ENCODE assay signal across 26 mouse cellular contexts in genomic region chr17:23665511-23665910, GRCm38 (mm10). TPM values are rescaled to one million over a fixed set of nuclear protein-coding genes. Genes with fewer than 3 reads are reported as not detected.
DNase-seq lines count a peak whose midpoint lies in the region; ATAC-seq lines count a peak whose summit lies in the region.
"Had no signal": no experiment of that assay in that cellular context is flagged by ENCODE, and none has a peak within 500 bp of the region (broad histone marks: within the 10 kb centered on the region; RNA-seq: fewer than 3 reads in every experiment).

No protein-coding gene starts in this region.

- H3K4me2 ChIP-seq in heart, embryonic 12.5 days: no peak overlapping the region
- no peak overlapping the region for H3K4me2 ChIP-seq in liver, embryonic 11.5 days
- no peak overlapping the region for H3K4me2 ChIP-seq in liver, embryonic 12.5 days
- H3K4me2 ChIP-seq: liver, embryonic 13.5 days; lung, embryonic 15.5 days had no signal

- 0 out of 2 replicates have a peak, but pooled peaks have one; percentile 18 for ATAC-seq in heart, embryonic 12.5 days (ENCODE audit: insufficient number of reproducible peaks, low FRiP score)
- ATAC-seq in liver, embryonic 11.5 days (replicated peaks; ENCODE audit: low FRiP score): 0 out of 2 replicates have a peak, but pooled peaks have one; percentile 6
- ATAC-seq in liver, embryonic 12.5 days: no peak
- ATAC-seq: activated CD4-positive, CD25-positive, alpha-beta regulatory T cell, adult 4 months; forebrain, postnatal 0 days had no signal

- H3K4me3 ChIP-seq in heart, embryonic 12.5 days: no peak overlapping the region
- H3K4me3 ChIP-seq in liver, embryonic 11.5 days (ENCODE audit: low read depth, low read length): no peak overlapping the region
- no peak overlapping the region for H3K4me3 ChIP-seq in liver, embryonic 12.5 days
- no peak overlapping the region for H3K4me3 ChIP-seq in limb, embryonic 10.5 days
- H3K4me3 ChIP-seq: heart, embryonic 10.5 days; liver, embryonic 13.5 days; lung, embryonic 15.5 days; megakaryocyte, embryonic 14.5 days had no signal

- H3K27ac ChIP-seq in heart, embryonic 12.5 days (ENCODE audit: poor library complexity, severe bottlenecking): no peak overlapping the region
- H3K27ac ChIP-seq in liver, embryonic 11.5 days (ENCODE audit: low read depth, low read length): no peak overlapping the region
- no peak overlapping the region for H3K27ac ChIP-seq in liver, embryonic 12.5 days
- H3K27ac ChIP-seq in limb, embryonic 10.5 days: peak overlapping the region; percentile 32; the same call in 1 of the 2 replicates
- H3K27ac ChIP-seq: heart, embryonic 10.5 days; liver, embryonic 13.5 days; lung, embryonic 15.5 days had no signal

- no peak for DNase-seq in heart, adult 18-20 months
- no peak for DNase-seq in liver, embryonic 11.5 days (ENCODE audit: low spot score)
- DNase-seq in limb, embryonic 10.5 days (ENCODE audit: low spot score): no peak
- peak; percentile 5 for DNase-seq in testis, postnatal 14 days (ENCODE audit: low spot score)
- DNase-seq in layer of hippocampus, postnatal 10 days (ENCODE audit: low spot score in 2 of 2): no peak
- DNase-seq: adrenal gland, adult 8-10 months; cerebellum, adult 11-12 months; cerebellum, postnatal 25 days; forebrain, postnatal 0 days; gastrocnemius, postnatal 36 days; heart, postnatal 36 days; kidney, postnatal 4 days; liver, embryonic 13.5 days; lung, postnatal 36 days; thymus, postnatal 36 days had no signal

- WGBS in heart, embryonic 12.5 days: 77% methylated on average over 14 of the region's 14 CpGs
- WGBS in liver, embryonic 11.5 days: 82% methylated on average over 14 of the region's 14 CpGs
- WGBS in liver, embryonic 12.5 days (ENCODE audit: insufficient replicate concordance): 82% methylated on average over 14 of the region's 14 CpGs
- 81% methylated on average over 14 of the region's 14 CpGs for WGBS in limb, embryonic 10.5 days

- H3K36me3 ChIP-seq in heart, embryonic 12.5 days: peaks cover 48% of the 10 kb centered on the region
- peaks cover 5% of the 10 kb centered on the region for H3K36me3 ChIP-seq in liver, embryonic 11.5 days (ENCODE audit: control insufficient read depth, insufficient read depth, low read length)
- peaks cover 42% of the 10 kb centered on the region for H3K36me3 ChIP-seq in liver, embryonic 12.5 days
- peaks cover 45% of the 10 kb centered on the region for H3K36me3 ChIP-seq in limb, embryonic 10.5 days

- no peaks in the 10 kb centered on the region for H3K9me3 ChIP-seq in heart, embryonic 12.5 days (replicated peaks)
- no peaks in the 10 kb centered on the region for H3K9me3 ChIP-seq in liver, embryonic 11.5 days (ENCODE audit: control insufficient read depth, low read length)
- no peaks in the 10 kb centered on the region for H3K9me3 ChIP-seq in liver, embryonic 12.5 days (replicated peaks)
- no peaks in the 10 kb centered on the region for H3K9me3 ChIP-seq in limb, embryonic 10.5 days (replicated peaks)
- H3K9me3 ChIP-seq: heart, embryonic 10.5 days; liver, embryonic 13.5 days; lung, embryonic 15.5 days; megakaryocyte, embryonic 14.5 days had no signal

- peaks cover 8% of the 10 kb centered on the region; the same call in 1 of the 2 replicates for H3K4me1 ChIP-seq in heart, embryonic 12.5 days (replicated peaks)
- 0 out of 2 replicates have a peak, but pooled peaks cover 3% of the 10 kb centered on the region for H3K4me1 ChIP-seq in liver, embryonic 11.5 days (replicated peaks; ENCODE audit: control insufficient read depth, insufficient read depth, low read length)
- H3K4me1 ChIP-seq in liver, embryonic 12.5 days: no peaks in the 10 kb centered on the region
- peaks cover 24% of the 10 kb centered on the region for H3K4me1 ChIP-seq in limb, embryonic 10.5 days

- H3K27me3 ChIP-seq in heart, embryonic 12.5 days (replicated peaks): peaks cover 33% of the 10 kb centered on the region
- H3K27me3 ChIP-seq in liver, embryonic 11.5 days (replicated peaks; ENCODE audit: control insufficient read depth, insufficient read depth, low read length): peaks cover 21% of the 10 kb centered on the region
- peaks cover 32% of the 10 kb centered on the region for H3K27me3 ChIP-seq in liver, embryonic 12.5 days (replicated peaks)
- peaks cover 34% of the 10 kb centered on the region for H3K27me3 ChIP-seq in limb, embryonic 10.5 days (ENCODE audit: low read depth, poor library complexity, severe bottlenecking)

- H3K9ac ChIP-seq in heart, embryonic 12.5 days: no peak overlapping the region
- H3K9ac ChIP-seq in liver, embryonic 11.5 days (ENCODE audit: low read depth, low read length): no peak overlapping the region
- no peak overlapping the region for H3K9ac ChIP-seq in liver, embryonic 12.5 days
- H3K9ac ChIP-seq: forebrain, postnatal 0 days; liver, embryonic 13.5 days; lung, embryonic 15.5 days had no signal

RNA-seq across cellular contexts. Expression of gene Bicdl2, which starts 5.2 kb away (rescaled TPM):
- polyA plus RNA-seq in heart, embryonic 12.5 days (2016; fragmentation: Nextera tagmentation; extraction: Ambion mirVana): 0.36 TPM in 1 of 2 replicates, not detected in the other
- total RNA-seq in heart, adult 18-20 months (2021): not detected
- 0.37 TPM in 1 of 2 replicates, not detected in the other for polyA plus RNA-seq in liver, embryonic 11.5 days (2014; fragmentation: Nextera tagmentation; extraction: Ambion mirVana)
- not detected in 2 replicates for polyA plus RNA-seq in liver, embryonic 12.5 days (2016; fragmentation: Nextera tagmentation; extraction: Ambion mirVana)
- 1.4 and 2.0 TPM in 2 replicates for polyA plus RNA-seq in limb, embryonic 10.5 days (2016; fragmentation: Nextera tagmentation; extraction: Ambion mirVana)
- not detected for total RNA-seq in layer of hippocampus, postnatal 10 days (2021)
- total RNA-seq: adrenal gland, adult 8-10 months; gastrocnemius, postnatal 36 days; heart, postnatal 36 days; left cerebral cortex, adult 18-20 months; left cerebral cortex, postnatal 36 days; midbrain, postnatal 0 days had no signal

RNA-seq across cellular contexts. Expression of gene Hcfc1r1, which starts 7.9 kb away (rescaled TPM):
- 334 and 337 TPM in 2 replicates for polyA plus RNA-seq in heart, embryonic 12.5 days (2016; fragmentation: Nextera tagmentation; extraction: Ambion mirVana)
- 100 to 1,000 TPM; 191 to 199 TPM for total RNA-seq in heart, adult 18-20 months (2021)
- polyA plus RNA-seq in liver, embryonic 11.5 days (2014; fragmentation: Nextera tagmentation; extraction: Ambion mirVana): 36.5 and 36.6 TPM in 2 replicates
- polyA plus RNA-seq in liver, embryonic 12.5 days (2016; fragmentation: Nextera tagmentation; extraction: Ambion mirVana): 23.6 and 25.5 TPM in 2 replicates
- 29.0 and 30.5 TPM in 2 replicates for polyA plus RNA-seq in limb, embryonic 10.5 days (2016; fragmentation: Nextera tagmentation; extraction: Ambion mirVana)
- 100 to 1,000 TPM; 137 to 148 TPM for total RNA-seq in layer of hippocampus, postnatal 10 days (2021)

RNA-seq across cellular contexts. Expression of gene Thoc6, which starts 8.2 kb away (rescaled TPM):
- 35.8 and 39.1 TPM in 2 replicates for polyA plus RNA-seq in heart, embryonic 12.5 days (2016; fragmentation: Nextera tagmentation; extraction: Ambion mirVana)
- total RNA-seq in heart, adult 18-20 months (2021): 10 to 100 TPM; 11.0 to 11.2 TPM
- 48.9 and 50.7 TPM in 2 replicates for polyA plus RNA-seq in liver, embryonic 11.5 days (2014; fragmentation: Nextera tagmentation; extraction: Ambion mirVana)
- polyA plus RNA-seq in liver, embryonic 12.5 days (2016; fragmentation: Nextera tagmentation; extraction: Ambion mirVana): 31.4 and 36.1 TPM in 2 replicates
- 70.4 and 71.1 TPM in 2 replicates for polyA plus RNA-seq in limb, embryonic 10.5 days (2016; fragmentation: Nextera tagmentation; extraction: Ambion mirVana)
- 10 to 100 TPM; 11.4 to 12.9 TPM for total RNA-seq in layer of hippocampus, postnatal 10 days (2021)

RNA-seq across cellular contexts. Expression of gene Tnfrsf12a, which starts 11.8 kb away (rescaled TPM):
- polyA plus RNA-seq in heart, embryonic 12.5 days (2016; fragmentation: Nextera tagmentation; extraction: Ambion mirVana): 117 and 119 TPM in 2 replicates
- 10 to 100 TPM; 63.7 to 89.9 TPM for total RNA-seq in heart, adult 18-20 months (2021)
- polyA plus RNA-seq in liver, embryonic 11.5 days (2014; fragmentation: Nextera tagmentation; extraction: Ambion mirVana): 7.9 and 9.5 TPM in 2 replicates
- 7.1 and 7.8 TPM in 2 replicates for polyA plus RNA-seq in liver, embryonic 12.5 days (2016; fragmentation: Nextera tagmentation; extraction: Ambion mirVana)
- polyA plus RNA-seq in limb, embryonic 10.5 days (2016; fragmentation: Nextera tagmentation; extraction: Ambion mirVana): 5.2 and 5.6 TPM in 2 replicates
- total RNA-seq in layer of hippocampus, postnatal 10 days (2021): 1 to 10 TPM; 6.8 to 7.2 TPM

RNA-seq across cellular contexts. Expression of gene Cldn6, which starts 13.5 kb away (rescaled TPM):
- polyA plus RNA-seq in heart, embryonic 12.5 days (2016; fragmentation: Nextera tagmentation; extraction: Ambion mirVana): 2.2 and 3.1 TPM in 2 replicates
- total RNA-seq in heart, adult 18-20 months (2021): not detected
- polyA plus RNA-seq in liver, embryonic 11.5 days (2014; fragmentation: Nextera tagmentation; extraction: Ambion mirVana): 9.9 and 11.4 TPM in 2 replicates
- 0.78 and 2.3 TPM in 2 replicates for polyA plus RNA-seq in liver, embryonic 12.5 days (2016; fragmentation: Nextera tagmentation; extraction: Ambion mirVana)
- polyA plus RNA-seq in limb, embryonic 10.5 days (2016; fragmentation: Nextera tagmentation; extraction: Ambion mirVana): 32.7 and 42.1 TPM in 2 replicates
- total RNA-seq in layer of hippocampus, postnatal 10 days (2021): under 1 TPM; 0.22 to 0.25 TPM
- total RNA-seq: adrenal gland, adult 8-10 months; gastrocnemius, postnatal 36 days; heart, postnatal 36 days; left cerebral cortex, adult 18-20 months; left cerebral cortex, postnatal 36 days had no signal
- polyA plus RNA-seq: activated CD4-positive, CD25-positive, alpha-beta regulatory T cell, adult 4 months; C2C12; neural tube, embryonic 14.5 days had no signal
